Mouse (Mus musculus) midbrain, embryonic 14.5 days (tissue): ENCODE measurements at regions not wholly inside any gene's neighbourhood (a gene's known extent, or its start where the extent isn't known, plus 50 kb on each side); places are given as distances from the start of the nearest gene placed in this dataset.

Experiments
- ATAC-seq: fragments of 200-750 bp; cut with Nextera tagmentation; 2 replicates; pipeline ENCODE4 v1.8.0; 2017; ENCODE audit warnings: moderate number of reproducible peaks, moderate library complexity; ENCODE audit not compliant: low FRiP score, low TSS enrichment
- DNase-seq: peaks from one replicate; pipeline ENCODE4 v3.0.0-alpha.2; 2015
- H3K27ac ChIP-seq: fragments of 300-500 bp; sonication (generic); replicated peaks from 2 replicates; pipeline ENCODE4 v1.5.1; 2014; ENCODE audit warnings: mild to moderate bottlenecking, low read depth, low read length, moderate library complexity
- H3K27me3 ChIP-seq: fragments of 300-500 bp; sonication (generic); 2 replicates; pipeline ENCODE4 v1.6.1; 2014; ENCODE audit warnings: low read length, control low read depth, mixed read lengths; ENCODE audit not compliant: control insufficient read depth, insufficient read depth
- H3K36me3 ChIP-seq: fragments of 300-500 bp; sonication (generic); 2 replicates; pipeline ENCODE4 v1.6.1; 2014; ENCODE audit warnings: low read length, control low read depth; ENCODE audit not compliant: control insufficient read depth, insufficient read depth
- H3K4me1 ChIP-seq: fragments of 300-500 bp; sonication (generic); 2 replicates; pipeline ENCODE4 v1.6.1; 2014; ENCODE audit warnings: mild to moderate bottlenecking, antibody characterized with exemption, low read length, control low read depth; ENCODE audit not compliant: control insufficient read depth, insufficient read depth
- H3K4me2 ChIP-seq: fragments of 300-500 bp; sonication (generic); 2 replicates; pipeline ENCODE4 v1.6.1; 2014; ENCODE audit warnings: mild to moderate bottlenecking, low read length, moderate library complexity
- H3K4me3 ChIP-seq: fragments of 300-500 bp; sonication (generic); replicated peaks from 2 replicates; pipeline ENCODE4 v1.5.1; 2014; ENCODE audit warnings: low read depth, low read length
- H3K9ac ChIP-seq: fragments of 300-500 bp; sonication (generic); replicated peaks from 2 replicates; pipeline ENCODE4 v1.6.1; 2014; ENCODE audit warnings: mild to moderate bottlenecking, low read length, moderate library complexity
- H3K9me3 ChIP-seq: fragments of 300-500 bp; sonication (generic); 2 replicates; pipeline ENCODE4 v1.6.1; 2016; ENCODE audit warnings: low read length, control low read depth, mixed read lengths; ENCODE audit not compliant: control insufficient read depth
- WGBS: fragments of 180-500 bp; shearing (Covaris S2); extraction: QIAGEN DNeasy Blood & Tissue Kit; methylation state at CpG from one replicate; pipeline ENCODE4 v1.1.7; 2014; 5-methylcytosine and 5-hydroxymethylcytosine counted together

DNA sequence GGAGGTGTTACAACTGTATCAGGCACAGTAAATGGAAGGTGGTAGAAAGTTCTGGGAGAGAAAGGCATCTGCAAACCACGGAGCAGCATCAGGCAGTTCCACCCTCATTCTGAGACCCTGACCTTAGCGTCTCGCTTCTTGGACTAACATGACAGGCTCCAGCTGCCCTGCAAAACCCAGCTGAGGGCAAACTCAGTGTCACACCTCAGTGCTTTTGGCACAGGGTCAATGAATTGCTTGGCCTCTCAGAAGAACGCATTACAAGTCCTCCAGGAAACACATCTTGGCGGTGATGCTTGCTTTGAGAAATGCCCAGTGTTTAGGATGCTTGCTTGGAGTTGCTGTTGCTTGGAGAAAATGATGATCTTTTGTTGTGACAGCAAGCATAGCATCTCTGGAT, 90.2 kb upstream of the A230072I06Rik start:
- no peak overlapping the region for H3K9ac ChIP-seq
- 57% methylated on average over 5 of the region's 5 CpGs for WGBS
- no peak overlapping the region for H3K4me3 ChIP-seq
- no peak overlapping the region for H3K4me2 ChIP-seq
- no peaks in the 10 kb centered on the region for H3K9me3 ChIP-seq
- ATAC-seq (no peak), DNase-seq (no peak)
- H3K4me1 ChIP-seq: peaks cover 4% of the 10 kb centered on the region; the same call in 1 of the 2 replicates
- no peaks in the 10 kb centered on the region for H3K36me3 ChIP-seq
- no peaks in the 10 kb centered on the region for H3K27me3 ChIP-seq
- no peak overlapping the region for H3K27ac ChIP-seq

- Histone ChIP-seq H3K27ac (no peak overlapping the region), H3K9me3 (no peaks in the 10 kb centered on the region), H3K36me3 (no peaks in the 10 kb centered on the region), H3K4me3 (no peak overlapping the region), H3K27me3 (no peaks in the 10 kb centered on the region), H3K4me1 (peaks cover 4% of the 10 kb centered on the region; the same call in 1 of the 2 replicates), H3K4me2 (no peak overlapping the region), H3K9ac (no peak overlapping the region)
- WGBS: 66% methylated on average over 4 of the region's 4 CpGs
- ATAC-seq (no peak), DNase-seq (no peak)
Observed at GRCm38 (mm10) chr8:12188960-12189359, 89.7 kb upstream of the A230072I06Rik start.

GRCm38 (mm10) chr8:12192006-12192405, 86.6 kb upstream of the A230072I06Rik start:
- no peaks in the 10 kb centered on the region for H3K27me3 ChIP-seq
- no peaks in the 10 kb centered on the region for H3K36me3 ChIP-seq
- no peak overlapping the region for H3K4me2 ChIP-seq
- H3K9me3 ChIP-seq: no peaks in the 10 kb centered on the region
- DNase-seq (no peak), ATAC-seq (no peak)
- 29% methylated on average over 8 of the region's 8 CpGs for WGBS
- no peak overlapping the region for H3K9ac ChIP-seq
- no peak overlapping the region for H3K27ac ChIP-seq
- H3K4me1 ChIP-seq: peaks cover 4% of the 10 kb centered on the region; the same call in 1 of the 2 replicates
- H3K4me3 ChIP-seq: no peak overlapping the region

DNA sequence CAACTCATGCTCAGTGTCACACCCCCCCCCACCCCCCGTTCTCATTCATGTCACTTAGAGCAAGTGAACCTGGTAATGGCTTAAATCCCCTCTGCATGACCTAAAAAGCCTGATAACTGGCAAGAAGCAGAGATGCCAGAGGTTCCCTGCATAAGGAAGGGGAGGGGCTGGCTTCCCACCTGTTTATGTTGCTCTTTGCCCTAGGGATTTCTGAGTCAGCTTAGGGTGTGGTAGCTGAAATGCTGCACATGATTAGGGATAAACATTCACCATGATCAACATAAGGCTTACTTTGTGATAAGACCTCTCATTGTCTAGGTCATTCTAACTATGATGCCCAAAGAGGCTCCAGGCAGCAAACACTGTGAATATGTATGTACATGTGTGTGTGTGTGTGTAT, 72.7 kb upstream of the A230072I06Rik start:
- Histone ChIP-seq H3K4me2 (no peak overlapping the region), H3K4me3 (no peak overlapping the region), H3K9ac (no peak overlapping the region), H3K4me1 (no peaks in the 10 kb centered on the region), H3K27me3 (peaks cover 17% of the 10 kb centered on the region), H3K27ac (no peak overlapping the region), H3K9me3 (no peaks in the 10 kb centered on the region), H3K36me3 (no peaks in the 10 kb centered on the region)
- DNase-seq (no peak), ATAC-seq (no peak)
- WGBS: 81% methylated on average over 1 of the region's 1 CpGs

- no peak overlapping the region for H3K4me2 ChIP-seq
- H3K9me3 ChIP-seq: no peaks in the 10 kb centered on the region
- H3K36me3 ChIP-seq: no peaks in the 10 kb centered on the region
- DNase-seq (peak; percentile 46), ATAC-seq (no peak)
- H3K4me1 ChIP-seq: no peaks in the 10 kb centered on the region
- WGBS: 57% methylated on average over 3 of the region's 3 CpGs
- no peak overlapping the region for H3K9ac ChIP-seq
- H3K27me3 ChIP-seq: peaks cover 27% of the 10 kb centered on the region
- no peak overlapping the region for H3K27ac ChIP-seq
- H3K4me3 ChIP-seq: no peak overlapping the region
Observed at GRCm38 (mm10) chr8:12207412-12207811, 71.2 kb upstream of the A230072I06Rik start.

DNA sequence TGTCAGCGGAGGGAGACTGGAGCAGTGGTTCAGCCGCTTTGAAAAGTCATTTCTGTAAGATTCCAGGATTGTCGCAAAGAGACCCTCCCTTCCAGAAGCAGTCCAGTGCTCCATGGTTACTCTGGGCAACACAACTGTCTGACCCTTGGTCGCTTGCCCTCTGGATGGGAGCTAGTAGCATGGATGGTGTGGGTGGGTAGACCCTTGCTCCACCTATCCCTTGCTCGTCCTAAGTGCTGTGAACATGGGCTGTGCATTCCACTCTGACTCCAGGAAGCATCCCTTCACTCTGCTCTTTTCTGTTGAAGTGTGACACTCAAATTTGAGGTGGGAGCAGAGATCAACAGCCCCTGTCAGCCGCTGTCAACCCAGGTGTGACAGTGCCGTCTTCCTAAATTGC, 64.8 kb upstream of the A230072I06Rik start:
- peaks cover 65% of the 10 kb centered on the region for H3K27me3 ChIP-seq

GRCm38 (mm10) chr8:12214205-12215019, 64.2 kb upstream of the A230072I06Rik start:
- Histone ChIP-seq H3K4me3 (peak overlapping the region; percentile 18; the same call in 1 of the 2 replicates), H3K27ac (no peak overlapping the region), H3K4me1 (peaks cover 20% of the 10 kb centered on the region), H3K36me3 (no peaks in the 10 kb centered on the region), H3K4me2 (peak overlapping the region; percentile 43), H3K9ac (peak overlapping the region; percentile 10; the same call in 1 of the 2 replicates), H3K9me3 (no peaks in the 10 kb centered on the region), H3K27me3 (peaks cover 65% of the 10 kb centered on the region)
- ATAC-seq (no peak; the same call in 1 of the 2 replicates), DNase-seq (peak; percentile 68)
- WGBS: 6% methylated on average over 24 of the region's 24 CpGs

More for the DNA sequence above, 64.8 kb upstream of the A230072I06Rik start:
- no peak overlapping the region for H3K27ac ChIP-seq
- no peak overlapping the region for H3K4me3 ChIP-seq
- peak overlapping the region; percentile 43 for H3K4me2 ChIP-seq
- H3K9ac ChIP-seq: no peak overlapping the region
- no peaks in the 10 kb centered on the region for H3K9me3 ChIP-seq
- H3K36me3 ChIP-seq: no peaks in the 10 kb centered on the region
- ATAC-seq (no peak; the same call in 1 of the 2 replicates), DNase-seq (no peak)
- WGBS: 30% methylated on average over 7 of the region's 7 CpGs
- H3K4me1 ChIP-seq: peaks cover 20% of the 10 kb centered on the region

GRCm38 (mm10) chr8:12221506-12221905, 57.1 kb upstream of the A230072I06Rik start:
- no peak for DNase-seq
- Histone ChIP-seq H3K4me2 (no peak overlapping the region), H3K9ac (no peak overlapping the region), H3K4me1 (no peaks in the 10 kb centered on the region), H3K27me3 (peaks cover 13% of the 10 kb centered on the region; the same call in 1 of the 2 replicates), H3K4me3 (no peak overlapping the region), H3K27ac (no peak overlapping the region), H3K9me3 (no peaks in the 10 kb centered on the region), H3K36me3 (no peaks in the 10 kb centered on the region)
- WGBS: 82% methylated on average over 9 of the region's 9 CpGs
- ATAC-seq: no peak

GRCm38 (mm10) chr8:12223376-12223775, 55.2 kb upstream of the A230072I06Rik start:
- Histone ChIP-seq H3K4me1 (no peaks in the 10 kb centered on the region), H3K9ac (no peak overlapping the region), H3K27ac (no peak overlapping the region), H3K36me3 (no peaks in the 10 kb centered on the region), H3K4me3 (no peak overlapping the region), H3K27me3 (peaks cover 6% of the 10 kb centered on the region; the same call in 1 of the 2 replicates), H3K4me2 (no peak overlapping the region), H3K9me3 (no peaks in the 10 kb centered on the region)
- ATAC-seq (no peak), DNase-seq (no peak)
- WGBS: 92% methylated on average over 1 of the region's 1 CpGs
